Mouse (Mus musculus): ENCODE results near the gene Cdk6.
"Not testable (repeated sequence)": the region's sequence is repeated elsewhere in the genome, so short reads cannot be mapped to it uniquely, and the experiment has no call there.

- TF ChIP-seq CTCF, EP300 (IDR thresholded peaks at IDR 0.05; ENCODE audit: low read depth): not testable (repeated sequence)
Measured at GRCm38 (mm10) chr5:3317724-3318123, 23.6 kb upstream of the Cdk6 start.

Measured in liver, embryonic 14.5 days (tissue).